Comparison of ENCODE assay signal across 8 mouse cellular contexts in genomic region chr17:29438347-29439235, GRCm38 (mm10). TPM values are rescaled to one million over a fixed set of nuclear protein-coding genes. Genes with fewer than 3 reads are reported as not detected.
A peak's percentile ranks its signal among the peaks of the same experiment; 100 is the strongest.
DNase-seq lines count a peak whose midpoint lies in the region; ATAC-seq lines count a peak whose summit lies in the region.

No protein-coding gene starts in this region.

- ATAC-seq in CD4-positive, CD25-positive, alpha-beta regulatory T cell, adult 4 months: peak; percentile 28
- ATAC-seq in midbrain, embryonic 11.5 days (ENCODE audit: low FRiP score): no peak
- ATAC-seq in stomach, embryonic 16.5 days (ENCODE audit: insufficient read depth, low FRiP score): peak; percentile 66

- H3K4me1 ChIP-seq in forebrain, embryonic 10.5 days: peaks cover 73% of the 10 kb centered on the region
- H3K4me1 ChIP-seq in midbrain, embryonic 11.5 days (ENCODE audit: control insufficient read depth, insufficient read depth, low read length): peaks cover 12% of the 10 kb centered on the region
- peaks cover 32% of the 10 kb centered on the region for H3K4me1 ChIP-seq in stomach, embryonic 16.5 days (ENCODE audit: control insufficient read depth, insufficient read depth, low read length)

- peak overlapping the region; percentile 91 for H3K27ac ChIP-seq in forebrain, embryonic 10.5 days
- peak overlapping the region; percentile 95; the same call in 1 of the 2 replicates for H3K27ac ChIP-seq in midbrain, embryonic 11.5 days (ENCODE audit: low read depth, low read length)
- H3K27ac ChIP-seq in stomach, embryonic 16.5 days (ENCODE audit: low read length): peak overlapping the region; percentile 55

- H3K36me3 ChIP-seq in forebrain, embryonic 10.5 days (replicated peaks): no peaks in the 10 kb centered on the region
- no peaks in the 10 kb centered on the region for H3K36me3 ChIP-seq in midbrain, embryonic 11.5 days (ENCODE audit: control insufficient read depth, insufficient read depth, low read length)
- no peaks in the 10 kb centered on the region for H3K36me3 ChIP-seq in stomach, embryonic 16.5 days (ENCODE audit: control insufficient read depth, insufficient read depth, low read length)

- no peak overlapping the region for H3K9ac ChIP-seq in midbrain, embryonic 11.5 days (ENCODE audit: low read length)
- H3K9ac ChIP-seq in stomach, embryonic 16.5 days (ENCODE audit: low read length): no peak overlapping the region

- no peak overlapping the region for H3K4me2 ChIP-seq in midbrain, embryonic 11.5 days
- peak overlapping the region; percentile 35; the same call in 1 of the 2 replicates for H3K4me2 ChIP-seq in stomach, embryonic 16.5 days (ENCODE audit: low read depth, low read length)

- peak; percentile 76 for DNase-seq in ZHBTc4 (ENCODE audit: low read depth, low spot score)
- DNase-seq in forebrain, embryonic 10.5 days (ENCODE audit: extremely low spot score, low spot score): peak; percentile 50
- peak; percentile 56 to 65 for DNase-seq in heart, postnatal 36 days
- peak; percentile 97 for DNase-seq in large intestine, adult 2 months (ENCODE audit: low read depth, low spot score)
- no peak for DNase-seq in midbrain, embryonic 11.5 days (ENCODE audit: low spot score, missing footprints)
- no peak for DNase-seq in layer of hippocampus, adult 8-10 months (ENCODE audit: low spot score in 2 of 2)

- H3K4me3 ChIP-seq in forebrain, embryonic 10.5 days: peak overlapping the region; percentile 16; the same call in 1 of the 2 replicates
- no peak overlapping the region for H3K4me3 ChIP-seq in midbrain, embryonic 11.5 days (ENCODE audit: low read depth, low read length)
- peak overlapping the region; percentile 14; the same call in 1 of the 2 replicates for H3K4me3 ChIP-seq in stomach, embryonic 16.5 days (replicated peaks; ENCODE audit: low read length)

- H3K27me3 ChIP-seq in forebrain, embryonic 10.5 days (ENCODE audit: poor library complexity, severe bottlenecking): peaks cover 11% of the 10 kb centered on the region; the same call in 1 of the 2 replicates
- no peaks in the 10 kb centered on the region for H3K27me3 ChIP-seq in midbrain, embryonic 11.5 days (ENCODE audit: control insufficient read depth, insufficient read depth, low read length)
- no peaks in the 10 kb centered on the region for H3K27me3 ChIP-seq in stomach, embryonic 16.5 days (ENCODE audit: control insufficient read depth, insufficient read depth, low read length)

- H3K9me3 ChIP-seq in forebrain, embryonic 10.5 days: no peaks in the 10 kb centered on the region
- H3K9me3 ChIP-seq in midbrain, embryonic 11.5 days (ENCODE audit: control insufficient read depth, low read length): no peaks in the 10 kb centered on the region
- no peaks in the 10 kb centered on the region for H3K9me3 ChIP-seq in stomach, embryonic 16.5 days (replicated peaks; ENCODE audit: control insufficient read depth, low read length)

- intact Hi-C loops in heart, postnatal 36 days (cut with DNase I): loop anchor here (2.0 kb wide), 1 partner anchor 18 kb away; no protein-coding TSS in a partner anchor

- 26% methylated on average over 16 of the region's 17 CpGs for WGBS in forebrain, embryonic 10.5 days
- WGBS in large intestine, adult 2 months: 12% methylated on average over 16 of the region's 17 CpGs
- WGBS in midbrain, embryonic 11.5 days: 22% methylated on average over 16 of the region's 17 CpGs
- 22% methylated on average over 17 of the region's 17 CpGs for WGBS in stomach, embryonic 16.5 days

RNA-seq across cellular contexts. Expression of gene Pim1, which starts 52.0 kb away (rescaled TPM):
- 100 to 1,000 TPM; 484 to 510 TPM for polyA plus RNA-seq in CD4-positive, CD25-positive, alpha-beta regulatory T cell, adult 4 months (2017; shearing (Covaris generic))
- polyA plus RNA-seq in forebrain, embryonic 10.5 days (2016; fragmentation: Nextera tagmentation; extraction: Ambion mirVana): 32.2 and 33.1 TPM in 2 replicates
- total RNA-seq in heart, postnatal 36 days (2021): 10 to 100 TPM; 22.3 to 36.3 TPM
- 47.7 and 66.8 TPM in 2 replicates for polyA plus RNA-seq in large intestine, adult 2 months (2012; rRNA removed)
- polyA plus RNA-seq in midbrain, embryonic 11.5 days (2014; fragmentation: Nextera tagmentation; extraction: Ambion mirVana): 16.0 and 19.7 TPM in 2 replicates
- 11.8 and 13.5 TPM in 2 replicates for polyA plus RNA-seq in stomach, embryonic 16.5 days (2015; fragmentation: Nextera tagmentation; extraction: Ambion mirVana)
- 1 to 10 TPM; 2.6 to 3.8 (median 3.4) TPM for total RNA-seq in layer of hippocampus, adult 8-10 months (2022)

Comparison
In these comparisons a context has a peak if more than half of its experiments do, and no peak if none do; other contexts are left out.
1. DNase-seq: peak in ZHBTc4 (single experiment), forebrain, embryonic 10.5 days (single experiment), heart, postnatal 36 days (2 of 2) and large intestine, adult 2 months (single experiment); none in midbrain, embryonic 11.5 days (single experiment) and layer of hippocampus, adult 8-10 months (0 of 2).
2. Peak in every context shown above with its lines, with median percentiles within 50 percentile points of each other: H3K27ac ChIP-seq.